Mouse (Mus musculus) CH12.LX (cell line): ENCODE results near the gene Rap1gap.

Experiments
- CTCF ChIP-seq, 2 experiments: IDR thresholded peaks in 1 of 2; conservative IDR thresholded peaks in 1 of 2; 2 replicates each; pipeline ENCODE4 v1.5.1; 2011 to 2012; ENCODE audit warnings: low read depth in 2 of 2, low read length in 2 of 2, improper control_type of control experiment in 1 of 2, inconsistent platforms in 1 of 2, mild to moderate bottlenecking in 1 of 2, moderate library complexity in 1 of 2
- ELF1 ChIP-seq: IDR thresholded peaks from 2 replicates; pipeline ENCODE4 v1.6.1; 2014; ENCODE audit warnings: low read depth, mild to moderate bottlenecking, inconsistent platforms, low read length, improper control_type of control experiment
- EP300 ChIP-seq: IDR thresholded peaks from 2 replicates; pipeline ENCODE4 v1.6.1; 2011; ENCODE audit warnings: low read length, improper control_type of control experiment
- HCFC1 ChIP-seq: IDR thresholded peaks from 2 replicates; pipeline ENCODE4 v1.6.1; 2012; ENCODE audit warnings: low read depth, mild to moderate bottlenecking, inconsistent platforms, low read length, improper control_type of control experiment
- MAX ChIP-seq: IDR thresholded peaks from 2 replicates; pipeline ENCODE4 v1.6.1; 2011; ENCODE audit warnings: low read length, improper control_type of control experiment
- NELFE ChIP-seq: IDR thresholded peaks from 2 replicates; pipeline ENCODE4 v1.6.1; 2011; ENCODE audit warnings: low read depth, low read length, improper control_type of control experiment
- POLR2A ChIP-seq: IDR thresholded peaks from 2 replicates; pipeline ENCODE4 v1.6.1; 2011; ENCODE audit warnings: low read depth, mild to moderate bottlenecking, improper control_type of control experiment, low read length
- RAD21 ChIP-seq: IDR thresholded peaks from 2 replicates; pipeline ENCODE4 v1.6.1; 2011; ENCODE audit warnings: low read depth, mild to moderate bottlenecking, low read length, improper control_type of control experiment, moderate library complexity
- SIN3A ChIP-seq: IDR thresholded peaks from 2 replicates; pipeline ENCODE4 v1.6.1; 2012; ENCODE audit warnings: low read length, improper control_type of control experiment, inconsistent platforms
- UBTF ChIP-seq: IDR thresholded peaks from 2 replicates; pipeline ENCODE4 v1.6.1; 2012; ENCODE audit warnings: low read depth, mild to moderate bottlenecking, inconsistent platforms, low read length, improper control_type of control experiment, moderate library complexity
- ZC3H11A ChIP-seq: IDR thresholded peaks from 2 replicates; pipeline ENCODE4 v1.6.1; 2012; ENCODE audit warnings: low read depth, mild to moderate bottlenecking, inconsistent platforms, low read length, improper control_type of control experiment

DNA sequence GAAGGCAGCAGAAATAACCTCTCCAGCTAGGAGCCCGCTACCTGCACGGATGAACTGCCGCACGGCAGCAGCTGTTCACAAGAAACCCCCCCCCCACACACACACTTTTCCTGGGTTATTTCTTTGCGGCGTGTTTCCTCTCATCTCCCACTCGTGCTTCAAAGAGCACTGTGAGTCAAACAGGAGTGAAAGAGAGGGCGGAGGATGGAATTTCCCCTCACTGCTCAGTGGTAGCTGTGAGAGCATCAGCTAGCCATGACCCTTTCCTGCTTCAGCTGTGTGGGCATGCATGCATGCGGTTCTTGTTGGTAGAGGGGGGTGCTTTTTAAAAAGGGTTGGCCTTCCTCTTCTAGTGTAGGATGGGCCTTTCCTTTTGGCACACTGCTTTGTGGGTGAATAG is 16.3 kb upstream of the Rap1gap start:
- TF ChIP-seq ELF1 (no peak), SIN3A (no peak), ZC3H11A (no peak), UBTF (no peak), HCFC1 (no peak), POLR2A (no peak), RAD21 (no peak), CTCF (conservative IDR thresholded peaks at IDR 0.05 in 1 of 2, IDR thresholded peaks at IDR 0.05 in 1 of 2; ENCODE audit: low read depth in 2 of 2, low read length in 2 of 2) (no peak), EP300 (no peak), NELFE (no peak), MAX (no peak)
